Mouse (Mus musculus) G1E (cell line): ENCODE measurements around the gene Spib.

Experiments used
- CTCF ChIP-seq: IDR thresholded peaks from 2 replicates; pipeline ENCODE4 v1.5.1; 2012; ENCODE audit warnings: low read depth, low read length, inconsistent platforms, mixed read lengths
- GATA1 ChIP-seq: IDR thresholded peaks from 2 replicates; pipeline ENCODE4 v1.6.1; 2012; ENCODE audit warnings: borderline replicate concordance, low read length, inconsistent platforms, mixed read lengths

DNA sequence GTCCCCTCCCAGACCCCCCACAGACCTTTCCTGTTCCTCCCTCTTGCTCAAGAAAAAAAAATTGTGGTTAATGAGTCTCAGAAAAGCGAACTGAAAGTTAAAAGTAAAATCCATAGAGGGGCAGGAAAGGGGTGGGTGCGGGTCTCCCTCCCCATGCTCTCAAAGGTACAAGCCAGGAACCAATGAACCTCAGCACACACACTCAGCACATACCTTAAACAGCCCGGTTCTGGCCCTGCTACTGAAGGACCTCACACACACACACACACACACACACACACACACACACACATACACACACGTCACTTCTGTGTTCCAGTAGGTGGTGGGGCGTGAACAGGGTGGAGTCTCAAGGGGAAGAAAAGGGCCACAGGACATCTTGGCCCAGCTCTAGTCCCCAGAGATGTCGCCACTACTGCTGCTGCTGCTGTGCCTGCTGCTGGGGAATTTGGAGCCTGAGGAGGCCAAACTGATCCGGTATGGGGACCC is 40.4 kb upstream of the Spib start, which contains the start of gene Napsa:
- TF ChIP-seq GATA1 (no peak), CTCF (no peak)
